Mouse (Mus musculus) intestine, postnatal 0 days (tissue): ENCODE data around the gene Cyp4f14. TPM values are rescaled to one million over a fixed set of nuclear protein-coding genes. Genes with fewer than 3 reads are reported as not detected.
A peak's percentile ranks its signal among the peaks of the same experiment; 100 is the strongest.

Experiments
- ATAC-seq: fragments of 200-750 bp; cut with Nextera tagmentation; 2 replicates; pipeline ENCODE4 v1.8.0; 2017; ENCODE audit warnings: mild to moderate bottlenecking, moderate TSS enrichment, moderate library complexity
- H3K27ac ChIP-seq: fragments of 300-500 bp; sonication (generic); 2 replicates; pipeline ENCODE4 v1.5.1; 2014; ENCODE audit warnings: mild to moderate bottlenecking, low read depth, low read length, moderate library complexity
- H3K27me3 ChIP-seq: fragments of 300-500 bp; sonication (generic); replicated peaks from 2 replicates; pipeline ENCODE4 v1.6.1; 2014; ENCODE audit warnings: low read length, mixed read lengths; ENCODE audit not compliant: control insufficient read depth, insufficient read depth
- H3K36me3 ChIP-seq: fragments of 300-500 bp; sonication (generic); 2 replicates; pipeline ENCODE4 v1.6.1; 2014; ENCODE audit warnings: mild to moderate bottlenecking, moderate library complexity; ENCODE audit not compliant: control insufficient read depth, insufficient read depth
- H3K4me1 ChIP-seq: fragments of 300-500 bp; sonication (generic); replicated peaks from 2 replicates; pipeline ENCODE4 v1.6.1; 2014; ENCODE audit warnings: antibody characterized with exemption, low read length, mixed read lengths; ENCODE audit not compliant: control insufficient read depth, insufficient read depth
- H3K4me2 ChIP-seq: fragments of 300-500 bp; sonication (generic); replicated peaks from 2 replicates; pipeline ENCODE4 v1.6.1; 2014; ENCODE audit warnings: low read depth, mild to moderate bottlenecking, moderate library complexity
- H3K4me3 ChIP-seq: fragments of 300-500 bp; sonication (generic); 2 replicates; pipeline ENCODE4 v1.5.1; 2014; ENCODE audit warnings: low read depth, low read length
- H3K9ac ChIP-seq: fragments of 300-500 bp; sonication (generic); 2 replicates; pipeline ENCODE4 v1.6.1; 2014; ENCODE audit warnings: mild to moderate bottlenecking, low read depth, low read length
- H3K9me3 ChIP-seq: fragments of 300-500 bp; sonication (generic); 2 replicates; pipeline ENCODE4 v1.6.1; 2016; ENCODE audit warnings: mixed run types; ENCODE audit not compliant: control insufficient read depth
- CTCF ChIP-seq: sonication (generic); IDR thresholded peaks from 2 replicates; pipeline ENCODE4 v1.5.1; 2016; ENCODE audit warnings: low read depth, mild to moderate bottlenecking, control low read depth, antibody characterized with exemption, moderate library complexity
- WGBS: fragments of 180-500 bp; shearing (Covaris S2); extraction: QIAGEN DNeasy Blood & Tissue Kit; methylation state at CpG from one replicate; pipeline ENCODE4 v1.1.7; 2014; 5-methylcytosine and 5-hydroxymethylcytosine counted together
- polyA plus RNA-seq: library from polyadenylated mRNA; unstranded; fragments of >200 nt; fragmentation: Nextera tagmentation; extraction: Ambion mirVana; gene quantifications from 2 replicates; pipeline ENCODE4 v1.2.1, GENCODE M21; 2015

The Cyp4f14 gene
- polyA plus RNA-seq, 1 experiment from 2014 or later, result 1.9 TPM

DNA sequence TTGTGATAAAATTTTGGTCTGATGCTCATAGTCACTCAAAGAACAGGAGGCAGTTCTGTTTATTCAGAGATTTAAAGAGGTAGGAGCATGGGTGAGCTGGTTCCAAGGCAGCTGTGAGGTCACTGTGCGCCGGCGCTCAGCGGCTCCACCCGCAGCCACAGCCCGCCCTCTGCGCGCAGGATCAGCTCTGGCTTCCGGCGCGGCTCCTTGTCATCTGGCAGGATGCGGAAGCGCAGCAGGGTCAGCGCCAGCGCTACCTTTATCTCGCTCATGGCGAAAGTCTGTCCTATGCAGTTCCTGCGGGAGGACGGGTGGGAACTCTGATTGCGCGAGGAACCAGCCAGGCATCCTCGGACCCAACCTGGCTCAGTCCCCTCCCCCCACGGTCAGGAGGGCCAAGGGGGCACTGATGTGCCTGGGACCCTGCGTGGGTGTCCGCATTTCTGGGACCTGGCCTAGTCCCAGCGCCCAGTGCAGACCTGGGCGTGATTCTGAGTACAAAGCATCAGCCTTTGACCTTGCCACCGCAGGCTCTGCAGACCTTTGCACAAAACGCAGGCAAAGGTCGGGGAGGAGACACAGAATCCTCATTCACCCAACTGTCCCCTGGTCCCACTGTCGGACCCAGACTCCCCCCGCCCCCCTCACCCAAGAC lies 7.6 kb upstream of the Cyp4f14 start:
- 12% methylated on average over 32 of the region's 32 CpGs for WGBS

DNA sequence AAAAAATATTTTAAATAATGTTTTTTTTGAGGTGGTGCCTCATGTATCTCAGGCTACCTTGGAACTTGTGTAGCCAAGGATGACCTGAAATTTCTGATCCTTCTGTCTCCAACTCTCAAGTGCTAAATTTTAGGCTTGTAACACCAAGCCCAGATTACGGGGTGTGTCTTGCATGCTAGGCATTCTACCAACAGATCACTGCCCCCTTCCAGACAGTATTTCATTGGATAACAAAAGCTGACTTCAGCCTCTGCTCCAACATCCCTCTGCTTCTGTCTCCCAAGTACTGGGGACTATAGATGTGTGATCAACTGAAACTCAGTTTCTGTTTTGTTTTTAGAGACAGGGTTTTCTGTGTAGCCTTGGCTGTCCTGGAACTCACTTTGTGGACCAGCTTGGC lies 6.5 kb upstream of the Cyp4f14 start:
- Histone ChIP-seq H3K27ac (no peak overlapping the region), H3K9me3 (no peaks in the 10 kb centered on the region), H3K4me2 (no peak overlapping the region), H3K9ac (no peak overlapping the region), H3K27me3 (no peaks in the 10 kb centered on the region), H3K36me3 (no peaks in the 10 kb centered on the region), H3K4me1 (no peaks in the 10 kb centered on the region; the same call in 1 of the 2 replicates), H3K4me3 (no peak overlapping the region)
- TF ChIP-seq CTCF, result no peak
- WGBS, result 94% methylated on average over 1 of the region's 1 CpGs
- ATAC-seq, result no peak

More for the DNA sequence above, 7.6 kb upstream of the Cyp4f14 start:
- H3K4me1 ChIP-seq, result no peaks in the 10 kb centered on the region; the same call in 1 of the 2 replicates
- TF ChIP-seq CTCF, result no peak
- peak overlapping the region; percentile 66 for H3K4me2 ChIP-seq
- no peaks in the 10 kb centered on the region for H3K27me3 ChIP-seq
- no peaks in the 10 kb centered on the region for H3K36me3 ChIP-seq
- peak overlapping the region; percentile 29 for H3K4me3 ChIP-seq
- H3K9me3 ChIP-seq, result no peaks in the 10 kb centered on the region
- H3K9ac ChIP-seq, result peak overlapping the region; percentile 52
- peak; percentile 89 for ATAC-seq
- H3K27ac ChIP-seq, result peak overlapping the region; percentile 76

DNA sequence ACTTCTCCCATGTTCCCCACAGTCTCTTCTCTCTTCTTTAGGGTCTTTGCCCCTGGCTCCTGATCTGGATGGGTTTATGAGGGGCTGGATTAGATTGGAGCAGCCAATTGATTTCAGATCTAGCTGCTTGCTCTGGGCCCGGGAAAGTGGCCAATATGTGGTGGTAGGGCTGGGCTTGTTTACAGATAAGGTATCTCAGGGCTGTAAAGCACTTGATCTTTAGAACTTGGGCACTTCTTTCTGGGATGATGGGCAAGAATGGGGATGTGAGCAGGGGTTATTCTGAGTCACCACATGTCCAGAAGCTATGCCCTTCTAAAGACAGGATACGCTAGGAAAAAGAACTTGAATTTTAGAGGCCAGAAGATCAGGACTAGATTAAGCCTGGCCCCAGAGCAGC lies 2.0 kb upstream of the Cyp4f14 start:
- peak; percentile 48; the same call in 1 of the 2 replicates for ATAC-seq

DNA sequence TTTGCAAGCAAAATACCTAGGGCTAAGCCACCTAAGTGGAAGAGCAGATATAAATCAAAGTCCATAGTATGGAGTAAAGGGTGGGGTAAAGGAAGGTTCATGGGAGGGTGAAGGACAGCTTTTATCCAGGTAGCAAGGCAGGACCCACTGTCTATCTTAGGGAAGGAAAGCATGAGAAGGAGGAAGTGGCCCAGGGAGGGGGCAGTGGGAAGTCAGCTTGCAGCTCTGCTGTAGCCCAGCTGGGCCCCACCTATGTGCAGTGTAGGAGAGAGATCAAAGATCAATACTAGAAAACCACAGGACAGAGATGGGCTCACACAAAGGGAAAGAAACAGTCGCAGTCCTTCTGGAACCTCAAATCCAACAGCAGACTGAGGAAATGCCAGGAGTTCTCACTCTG lies 1.1 kb downstream of the Cyp4f14 start:
- Histone ChIP-seq H3K4me1 (peaks cover 15% of the 10 kb centered on the region), H3K9me3 (no peaks in the 10 kb centered on the region), H3K9ac (no peak overlapping the region), H3K4me2 (no peak overlapping the region), H3K36me3 (no peaks in the 10 kb centered on the region), H3K27ac (peak overlapping the region; percentile 74), H3K4me3 (no peak overlapping the region), H3K27me3 (no peaks in the 10 kb centered on the region)
- TF ChIP-seq CTCF, result no peak
- WGBS, result 52% methylated on average over 1 of the region's 1 CpGs
- ATAC-seq, result peak; percentile 92

More for the DNA sequence above, 2.0 kb upstream of the Cyp4f14 start:
- no peak overlapping the region for H3K4me3 ChIP-seq
- TF ChIP-seq CTCF, result no peak
- peaks cover 15% of the 10 kb centered on the region for H3K4me1 ChIP-seq
- H3K4me2 ChIP-seq, result no peak overlapping the region
- H3K9ac ChIP-seq, result no peak overlapping the region
- H3K9me3 ChIP-seq, result no peaks in the 10 kb centered on the region
- no peaks in the 10 kb centered on the region for H3K36me3 ChIP-seq
- no peaks in the 10 kb centered on the region for H3K27me3 ChIP-seq
- H3K27ac ChIP-seq, result peak overlapping the region; percentile 77
- WGBS, result 22% methylated on average over 2 of the region's 2 CpGs

DNA sequence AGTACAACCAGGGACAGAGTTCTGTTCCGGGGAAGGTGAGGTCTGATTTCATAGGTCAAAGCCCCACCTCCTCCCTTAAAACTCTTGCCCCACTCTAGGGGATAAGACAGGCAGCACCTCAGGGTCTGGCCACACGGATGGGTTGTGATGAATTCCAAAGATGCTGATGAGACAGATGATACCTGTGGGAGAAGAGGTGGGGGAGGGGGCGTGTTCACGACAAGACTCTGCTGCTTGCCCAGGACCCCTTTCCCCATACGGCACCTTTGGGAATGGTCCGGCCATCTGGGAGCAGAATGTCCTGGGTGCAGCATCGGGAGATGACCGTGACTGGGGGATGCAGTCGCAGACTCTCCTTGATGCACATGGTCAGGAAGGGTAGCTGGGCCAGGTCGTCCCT lies 11.0 kb downstream of the Cyp4f14 start:
- no peak for TF ChIP-seq CTCF
- ATAC-seq, result no peak
- H3K4me2 ChIP-seq, result no peak overlapping the region

DNA sequence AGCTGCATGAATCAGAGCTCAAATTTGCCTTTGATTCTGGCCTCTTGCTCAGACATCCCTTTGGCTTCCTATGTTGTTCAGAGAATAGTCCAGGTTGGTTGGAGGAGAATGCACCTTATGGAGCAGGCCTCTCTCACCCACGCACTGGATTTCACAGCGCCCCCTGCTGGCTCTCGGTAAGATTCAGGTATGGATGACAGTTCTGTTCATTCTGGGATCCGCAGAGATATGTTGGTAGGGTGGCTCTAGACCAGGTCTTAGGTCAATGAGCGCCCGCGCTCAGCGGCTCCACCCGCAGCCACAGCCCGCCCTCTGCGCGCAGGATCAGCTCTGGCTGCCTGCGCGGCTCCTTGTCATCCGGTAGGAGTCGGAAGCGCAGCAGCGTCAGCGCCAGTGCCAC lies 11.9 kb downstream of the Cyp4f14 start:
- no peak overlapping the region for H3K4me3 ChIP-seq
- H3K9me3 ChIP-seq, result no peaks in the 10 kb centered on the region
- 15% methylated on average over 19 of the region's 19 CpGs for WGBS
- H3K36me3 ChIP-seq, result no peaks in the 10 kb centered on the region
- H3K4me2 ChIP-seq, result peak overlapping the region; percentile 56
- ATAC-seq, result peak; percentile 78
- no peak overlapping the region for H3K9ac ChIP-seq
- TF ChIP-seq CTCF, result peak; percentile 85
- no peaks in the 10 kb centered on the region for H3K4me1 ChIP-seq
- H3K27ac ChIP-seq, result no peak overlapping the region
- no peaks in the 10 kb centered on the region for H3K27me3 ChIP-seq

More for the DNA sequence above, 11.0 kb downstream of the Cyp4f14 start:
- Histone ChIP-seq H3K4me1 (no peaks in the 10 kb centered on the region), H3K9me3 (no peaks in the 10 kb centered on the region), H3K27me3 (no peaks in the 10 kb centered on the region), H3K4me3 (no peak overlapping the region), H3K36me3 (no peaks in the 10 kb centered on the region), H3K9ac (no peak overlapping the region), H3K27ac (no peak overlapping the region)
- 83% methylated on average over 10 of the region's 10 CpGs for WGBS

DNA sequence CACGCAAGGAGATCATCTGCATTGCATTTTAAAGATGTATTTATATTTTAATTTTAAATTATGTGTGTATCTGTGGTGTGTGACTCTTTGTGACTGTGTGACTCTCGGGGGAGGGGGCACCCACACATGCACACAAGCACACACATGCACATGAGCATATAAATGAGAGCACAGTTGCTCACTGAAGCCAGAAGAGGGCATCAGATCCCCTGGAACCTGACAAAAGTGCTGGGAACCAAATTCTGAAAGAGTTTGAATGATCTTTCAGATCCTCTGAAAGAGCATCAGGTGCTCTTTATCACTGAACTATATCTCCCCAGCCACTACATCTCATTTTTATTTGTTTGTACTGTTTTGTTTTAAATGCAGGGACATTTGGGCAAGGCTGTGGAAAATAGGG lies 12.7 kb downstream of the Cyp4f14 start:
- Histone ChIP-seq H3K27me3 (no peaks in the 10 kb centered on the region), H3K4me1 (no peaks in the 10 kb centered on the region), H3K36me3 (no peaks in the 10 kb centered on the region), H3K9me3 (no peaks in the 10 kb centered on the region), H3K4me3 (no peak overlapping the region), H3K27ac (no peak overlapping the region), H3K4me2 (no peak overlapping the region), H3K9ac (no peak overlapping the region)
- no peak for ATAC-seq
- WGBS, result 64% methylated on average over 2 of the region's 2 CpGs
- peak; percentile 74 for TF ChIP-seq CTCF
